Mouse (Mus musculus) midbrain, embryonic 15.5 days (tissue): ENCODE results near the gene Miga1. TPM values are rescaled to one million over a fixed set of nuclear protein-coding genes. Genes with fewer than 3 reads are reported as not detected.
A peak's percentile ranks its signal among the peaks of the same experiment; 100 is the strongest.

Experiments used
- ATAC-seq: fragments of 200-750 bp; cut with Nextera tagmentation; replicated peaks from 2 replicates; pipeline ENCODE4 v1.8.0; 2017; ENCODE audit warnings: moderate TSS enrichment
- H3K27ac ChIP-seq: fragments of 300-500 bp; sonication (generic); 2 replicates; pipeline ENCODE4 v1.5.1; 2015; ENCODE audit warnings: mild to moderate bottlenecking, inconsistent platforms
- H3K27me3 ChIP-seq: fragments of 300-500 bp; sonication (generic); replicated peaks from 2 replicates; pipeline ENCODE4 v1.6.1; 2015; ENCODE audit warnings: inconsistent platforms
- H3K36me3 ChIP-seq: fragments of 300-500 bp; sonication (generic); replicated peaks from 2 replicates; pipeline ENCODE4 v1.6.1; 2015; ENCODE audit warnings: inconsistent platforms
- H3K4me1 ChIP-seq: fragments of 300-500 bp; sonication (generic); 2 replicates; pipeline ENCODE4 v1.6.1; 2015; ENCODE audit warnings: inconsistent platforms
- H3K4me2 ChIP-seq: fragments of 300-500 bp; sonication (generic); 2 replicates; pipeline ENCODE4 v1.6.1; 2015; ENCODE audit warnings: inconsistent platforms, mild to moderate bottlenecking, moderate library complexity
- H3K4me3 ChIP-seq: fragments of 300-500 bp; sonication (generic); 2 replicates; pipeline ENCODE4 v1.5.1; 2015; ENCODE audit warnings: mild to moderate bottlenecking, inconsistent platforms
- H3K9ac ChIP-seq: fragments of 300-500 bp; sonication (generic); 2 replicates; pipeline ENCODE4 v1.6.1; 2015; ENCODE audit warnings: mild to moderate bottlenecking, inconsistent platforms
- H3K9me3 ChIP-seq: fragments of 300-500 bp; sonication (generic); 2 replicates; pipeline ENCODE4 v1.6.1; 2016; ENCODE audit warnings: inconsistent platforms
- WGBS: fragments of 180-500 bp; shearing (Covaris S2); methylation state at CpG from one replicate; pipeline ENCODE4 v1.1.7; 2015; ENCODE audit warnings: mixed read lengths; 5-methylcytosine and 5-hydroxymethylcytosine counted together
- polyA plus RNA-seq: library from polyadenylated mRNA; unstranded; fragments of >200 nt; fragmentation: Nextera tagmentation; extraction: Ambion mirVana; gene quantifications from 2 replicates; pipeline ENCODE4 v1.2.1, GENCODE M21; 2015

The Miga1 gene
- polyA plus RNA-seq, 1 experiment from 2014 or later = 19.1 TPM

GRCm38 (mm10) chr3:152276935-152277334 lies 63.3 kb downstream of the Miga1 start:
- H3K36me3 ChIP-seq = peaks cover 9% of the 10 kb centered on the region; the same call in 1 of the 2 replicates
- 98% methylated on average over 3 of the region's 3 CpGs for WGBS
- no peak overlapping the region for H3K4me2 ChIP-seq
- H3K9ac ChIP-seq = no peak overlapping the region
- H3K27me3 ChIP-seq = no peaks in the 10 kb centered on the region
- no peak for ATAC-seq
- H3K4me3 ChIP-seq = no peak overlapping the region
- no peaks in the 10 kb centered on the region for H3K4me1 ChIP-seq
- H3K9me3 ChIP-seq = no peaks in the 10 kb centered on the region
- H3K27ac ChIP-seq = no peak overlapping the region

GRCm38 (mm10) chr3:152275008-152275407 lies 65.2 kb downstream of the Miga1 start:
- no peak overlapping the region for H3K4me2 ChIP-seq
- H3K27me3 ChIP-seq = no peaks in the 10 kb centered on the region
- peaks cover 5% of the 10 kb centered on the region; the same call in 1 of the 2 replicates for H3K36me3 ChIP-seq
- no peaks in the 10 kb centered on the region for H3K9me3 ChIP-seq
- WGBS = 77% methylated on average over 8 of the region's 8 CpGs
- H3K27ac ChIP-seq = no peak overlapping the region
- H3K9ac ChIP-seq = no peak overlapping the region
- ATAC-seq = no peak
- no peak overlapping the region for H3K4me3 ChIP-seq
- no peaks in the 10 kb centered on the region for H3K4me1 ChIP-seq

GRCm38 (mm10) chr3:152272974-152273685 lies 67.1 kb downstream of the Miga1 start:
- Histone ChIP-seq H3K4me3 (no peak overlapping the region), H3K9me3 (no peaks in the 10 kb centered on the region), H3K27ac (no peak overlapping the region), H3K4me1 (no peaks in the 10 kb centered on the region), H3K27me3 (0 out of 2 replicates have a peak, but pooled peaks cover 3% of the 10 kb centered on the region), H3K36me3 (peaks cover 5% of the 10 kb centered on the region; the same call in 1 of the 2 replicates), H3K4me2 (no peak overlapping the region), H3K9ac (no peak overlapping the region)
- WGBS = 68% methylated on average over 20 of the region's 20 CpGs
- peak; percentile 33; the same call in 1 of the 2 replicates for ATAC-seq

GRCm38 (mm10) chr3:152271876-152272275 lies 68.3 kb downstream of the Miga1 start:
- Histone ChIP-seq H3K9me3 (no peaks in the 10 kb centered on the region), H3K36me3 (peaks cover 3% of the 10 kb centered on the region; the same call in 1 of the 2 replicates), H3K4me3 (no peak overlapping the region), H3K9ac (no peak overlapping the region), H3K27me3 (0 out of 2 replicates have a peak, but pooled peaks cover 10% of the 10 kb centered on the region), H3K4me2 (no peak overlapping the region), H3K4me1 (no peaks in the 10 kb centered on the region), H3K27ac (no peak overlapping the region)
- 82% methylated on average over 6 of the region's 6 CpGs for WGBS
- ATAC-seq = no peak; the same call in 1 of the 2 replicates

GRCm38 (mm10) chr3:152271071-152271710 lies 69.0 kb downstream of the Miga1 start:
- WGBS = 92% methylated on average over 10 of the region's 10 CpGs

GRCm38 (mm10) chr3:152268099-152268498 lies 72.1 kb downstream of the Miga1 start:
- H3K9ac ChIP-seq = no peak overlapping the region
- H3K4me2 ChIP-seq = no peak overlapping the region
- WGBS = 94% methylated on average over 14 of the region's 14 CpGs
- no peaks in the 10 kb centered on the region for H3K36me3 ChIP-seq
- ATAC-seq = no peak
- H3K4me3 ChIP-seq = no peak overlapping the region
- no peaks in the 10 kb centered on the region for H3K9me3 ChIP-seq
- H3K27ac ChIP-seq = no peak overlapping the region
- H3K4me1 ChIP-seq = peaks cover 21% of the 10 kb centered on the region
- H3K27me3 ChIP-seq = peaks cover 33% of the 10 kb centered on the region; the same call in 1 of the 2 replicates

More at GRCm38 (mm10) chr3:152271071-152271710, 69.0 kb downstream of the Miga1 start:
- peaks cover 6% of the 10 kb centered on the region; the same call in 1 of the 2 replicates for H3K4me1 ChIP-seq
- no peak overlapping the region for H3K4me2 ChIP-seq
- no peak overlapping the region for H3K27ac ChIP-seq
- H3K27me3 ChIP-seq = 0 out of 2 replicates have a peak, but pooled peaks cover 16% of the 10 kb centered on the region
- no peak overlapping the region for H3K9ac ChIP-seq
- H3K4me3 ChIP-seq = no peak overlapping the region
- H3K36me3 ChIP-seq = peaks cover 3% of the 10 kb centered on the region; the same call in 1 of the 2 replicates
- ATAC-seq = no peak
- no peaks in the 10 kb centered on the region for H3K9me3 ChIP-seq

GRCm38 (mm10) chr3:152266036-152266421 lies 74.2 kb downstream of the Miga1 start, which contains the start of gene Nexn:
Gene Nexn, minus strand, starts transcription at chr3:152266350.
- H3K9me3 ChIP-seq = no peaks in the 10 kb centered on the region
- peaks cover 38% of the 10 kb centered on the region for H3K27me3 ChIP-seq
- H3K9ac ChIP-seq = peak within 1 kb of the TSS; percentile 41
- ATAC-seq = peak; percentile 4; the same call in 1 of the 2 replicates
- peak within 1 kb of the TSS; percentile 98 for H3K4me2 ChIP-seq
- 6% methylated on average over 13 of the region's 13 CpGs for WGBS
- H3K4me1 ChIP-seq = peaks cover 21% of the 10 kb centered on the region
- H3K36me3 ChIP-seq = no peaks in the 10 kb centered on the region
- peak within 1 kb of the TSS; percentile 52 for H3K4me3 ChIP-seq
- no peak within 1 kb of the TSS for H3K27ac ChIP-seq

GRCm38 (mm10) chr3:152265351-152266035 lies 74.7 kb downstream of the Miga1 start:
- Histone ChIP-seq H3K27ac (no peak overlapping the region), H3K4me3 (peak overlapping the region; percentile 52), H3K27me3 (peaks cover 38% of the 10 kb centered on the region), H3K9ac (peak overlapping the region; percentile 41), H3K36me3 (no peaks in the 10 kb centered on the region), H3K9me3 (no peaks in the 10 kb centered on the region), H3K4me1 (peaks cover 21% of the 10 kb centered on the region), H3K4me2 (peak overlapping the region; percentile 98)
- WGBS = under 1% methylated on average over 60 of the region's 63 CpGs
- peak; percentile 80 for ATAC-seq

- no peak for ATAC-seq
- Histone ChIP-seq H3K27me3 (peaks cover 38% of the 10 kb centered on the region), H3K27ac (no peak overlapping the region), H3K4me2 (peak overlapping the region; percentile 98), H3K36me3 (no peaks in the 10 kb centered on the region), H3K4me3 (peak overlapping the region; percentile 52; the same call in 1 of the 2 replicates), H3K9ac (no peak overlapping the region), H3K4me1 (peaks cover 21% of the 10 kb centered on the region), H3K9me3 (no peaks in the 10 kb centered on the region)
- 40% methylated on average over 12 of the region's 12 CpGs for WGBS
Observed at GRCm38 (mm10) chr3:152264830-152265229, 75.4 kb downstream of the Miga1 start.

- no peak for ATAC-seq
- 55% methylated on average over 10 of the region's 10 CpGs for WGBS
- Histone ChIP-seq H3K36me3 (no peaks in the 10 kb centered on the region), H3K4me1 (peaks cover 21% of the 10 kb centered on the region), H3K9me3 (no peaks in the 10 kb centered on the region), H3K4me3 (no peak overlapping the region), H3K4me2 (no peak overlapping the region), H3K27me3 (peaks cover 38% of the 10 kb centered on the region), H3K9ac (no peak overlapping the region), H3K27ac (no peak overlapping the region)
Observed at GRCm38 (mm10) chr3:152264374-152264773, 75.8 kb downstream of the Miga1 start.

GRCm38 (mm10) chr3:152261948-152262347 lies 78.3 kb downstream of the Miga1 start:
- ATAC-seq = no peak
- peaks cover 27% of the 10 kb centered on the region for H3K27me3 ChIP-seq
- WGBS = 22% methylated on average over 8 of the region's 8 CpGs
- H3K36me3 ChIP-seq = no peaks in the 10 kb centered on the region
- no peaks in the 10 kb centered on the region for H3K9me3 ChIP-seq
- H3K4me3 ChIP-seq = no peak overlapping the region
- no peak overlapping the region for H3K4me2 ChIP-seq
- peaks cover 21% of the 10 kb centered on the region for H3K4me1 ChIP-seq
- no peak overlapping the region for H3K27ac ChIP-seq
- no peak overlapping the region for H3K9ac ChIP-seq

- H3K36me3 ChIP-seq = no peaks in the 10 kb centered on the region
- no peak overlapping the region for H3K9ac ChIP-seq
- peaks cover 24% of the 10 kb centered on the region for H3K27me3 ChIP-seq
- no peak for ATAC-seq
- peaks cover 17% of the 10 kb centered on the region for H3K4me1 ChIP-seq
- WGBS = 56% methylated on average over 8 of the region's 8 CpGs
- H3K4me3 ChIP-seq = no peak overlapping the region
- H3K4me2 ChIP-seq = no peak overlapping the region
- H3K27ac ChIP-seq = no peak overlapping the region
- no peaks in the 10 kb centered on the region for H3K9me3 ChIP-seq
Observed at GRCm38 (mm10) chr3:152261436-152261835, 78.8 kb downstream of the Miga1 start.
